Mouse (Mus musculus) limb, embryonic 12.5 days (tissue): Measurements from ENCODE around the gene Vim. TPM values are rescaled to one million over a fixed set of nuclear protein-coding genes. Genes with fewer than 3 reads are reported as not detected.

Experiments
- ATAC-seq: fragments of 200-750 bp; cut with Nextera tagmentation; 2 replicates; pipeline ENCODE4 v1.8.0; 2017; ENCODE audit warnings: low read depth, moderate TSS enrichment; ENCODE audit not compliant: insufficient number of reproducible peaks, insufficient read depth, low FRiP score, low TSS enrichment
- H3K27ac ChIP-seq: fragments of 300-500 bp; sonication (generic); 2 replicates; pipeline ENCODE4 v1.5.1; 2016; ENCODE audit warnings: mild to moderate bottlenecking, moderate library complexity
- H3K27me3 ChIP-seq: fragments of 300-500 bp; sonication (generic); 2 replicates; pipeline ENCODE4 v1.6.1; 2016; ENCODE audit warnings: mild to moderate bottlenecking, moderate library complexity
- H3K36me3 ChIP-seq: fragments of 300-500 bp; sonication (generic); 2 replicates; pipeline ENCODE4 v1.6.1; 2016; ENCODE audit warnings: mild to moderate bottlenecking, moderate library complexity
- H3K4me1 ChIP-seq: fragments of 300-500 bp; sonication (generic); replicated peaks from 2 replicates; pipeline ENCODE4 v1.6.1; 2016
- H3K4me2 ChIP-seq: fragments of 300-500 bp; sonication (generic); 2 replicates; pipeline ENCODE4 v1.6.1; 2016; ENCODE audit warnings: mild to moderate bottlenecking, moderate library complexity
- H3K4me3 ChIP-seq: fragments of 300-500 bp; sonication (generic); replicated peaks from 2 replicates; pipeline ENCODE4 v1.5.1; 2016; ENCODE audit warnings: mild to moderate bottlenecking
- H3K9ac ChIP-seq: fragments of 300-500 bp; sonication (generic); replicated peaks from 2 replicates; pipeline ENCODE4 v1.6.1; 2016; ENCODE audit warnings: mild to moderate bottlenecking, moderate library complexity
- H3K9me3 ChIP-seq: fragments of 300-500 bp; sonication (generic); 2 replicates; pipeline ENCODE4 v1.6.1; 2016; ENCODE audit warnings: mild to moderate bottlenecking, moderate library complexity
- WGBS: fragments of 180-500 bp; shearing (Covaris S2); methylation state at CpG from one replicate; pipeline ENCODE4 v1.1.7; 2016; 5-methylcytosine and 5-hydroxymethylcytosine counted together
- polyA plus RNA-seq: library from polyadenylated mRNA; unstranded; fragments of >200 nt; fragmentation: Nextera tagmentation; extraction: Ambion mirVana; gene quantifications from 2 replicates; pipeline ENCODE4 v1.2.1, GENCODE M21; 2016

The Vim gene
- polyA plus RNA-seq: 485 and 505 TPM in 2 replicates

- ATAC-seq: peak; percentile 90
- H3K27ac ChIP-seq: peak within 1 kb of the TSS; percentile 94
- H3K9ac ChIP-seq: peak within 1 kb of the TSS; percentile 83
- H3K27me3 ChIP-seq: no peaks in the 10 kb centered on the region
- H3K4me2 ChIP-seq: peak within 1 kb of the TSS; percentile 82
- H3K9me3 ChIP-seq: no peaks in the 10 kb centered on the region
- H3K4me3 ChIP-seq: peak within 1 kb of the TSS; percentile 77
- peaks cover 18% of the 10 kb centered on the region for H3K4me1 ChIP-seq
- WGBS: 0% methylated on average over 26 of the region's 26 CpGs
- peaks cover 19% of the 10 kb centered on the region for H3K36me3 ChIP-seq
These were observed at the start of gene Vim for GRCm38 (mm10) chr2:13573408-13574065. Vim (plus strand) TSS chr2:13573927.

- no peak overlapping the region for H3K27ac ChIP-seq
- no peaks in the 10 kb centered on the region for H3K36me3 ChIP-seq
- no peak for ATAC-seq
- H3K9me3 ChIP-seq: no peaks in the 10 kb centered on the region
- no peaks in the 10 kb centered on the region for H3K4me1 ChIP-seq
- no peak overlapping the region for H3K4me3 ChIP-seq
- no peak overlapping the region for H3K4me2 ChIP-seq
- WGBS: 91% methylated on average over 2 of the region's 2 CpGs
- H3K27me3 ChIP-seq: no peaks in the 10 kb centered on the region
- H3K9ac ChIP-seq: no peak overlapping the region
These were observed 47.5 kb upstream of the Vim start for GRCm38 (mm10) chr2:13526205-13526604.

GRCm38 (mm10) chr2:13527125-13527524 is 46.6 kb upstream of the Vim start:
- H3K9ac ChIP-seq: no peak overlapping the region
- ATAC-seq: no peak
- H3K4me3 ChIP-seq: no peak overlapping the region
- no peaks in the 10 kb centered on the region for H3K27me3 ChIP-seq
- no peaks in the 10 kb centered on the region for H3K36me3 ChIP-seq
- H3K4me1 ChIP-seq: no peaks in the 10 kb centered on the region
- no peaks in the 10 kb centered on the region for H3K9me3 ChIP-seq
- 70% methylated on average over 2 of the region's 2 CpGs for WGBS
- H3K27ac ChIP-seq: no peak overlapping the region
- H3K4me2 ChIP-seq: no peak overlapping the region

GRCm38 (mm10) chr2:13527531-13527930 is 46.2 kb upstream of the Vim start:
- no peak for ATAC-seq
- 88% methylated on average over 4 of the region's 4 CpGs for WGBS
- Histone ChIP-seq H3K27me3 (no peaks in the 10 kb centered on the region), H3K27ac (no peak overlapping the region), H3K4me2 (no peak overlapping the region), H3K9me3 (no peaks in the 10 kb centered on the region), H3K9ac (no peak overlapping the region), H3K4me1 (no peaks in the 10 kb centered on the region), H3K4me3 (no peak overlapping the region), H3K36me3 (no peaks in the 10 kb centered on the region)

- Histone ChIP-seq H3K4me3 (no peak overlapping the region), H3K4me1 (no peaks in the 10 kb centered on the region), H3K4me2 (no peak overlapping the region), H3K9me3 (no peaks in the 10 kb centered on the region), H3K36me3 (no peaks in the 10 kb centered on the region), H3K27me3 (no peaks in the 10 kb centered on the region), H3K27ac (no peak overlapping the region), H3K9ac (no peak overlapping the region)
- no peak for ATAC-seq
- 91% methylated on average over 3 of the region's 3 CpGs for WGBS
These were observed 44.3 kb upstream of the Vim start for GRCm38 (mm10) chr2:13529253-13529933.

- no peak overlapping the region for H3K4me3 ChIP-seq
- no peaks in the 10 kb centered on the region for H3K36me3 ChIP-seq
- H3K4me2 ChIP-seq: no peak overlapping the region
- no peaks in the 10 kb centered on the region for H3K4me1 ChIP-seq
- H3K27ac ChIP-seq: no peak overlapping the region
- no peak overlapping the region for H3K9ac ChIP-seq
- no peaks in the 10 kb centered on the region for H3K9me3 ChIP-seq
- H3K27me3 ChIP-seq: no peaks in the 10 kb centered on the region
- no peak for ATAC-seq
- 80% methylated on average over 6 of the region's 6 CpGs for WGBS
These were observed 43.1 kb upstream of the Vim start for GRCm38 (mm10) chr2:13530639-13531038.

GRCm38 (mm10) chr2:13536747-13537146 is 37.0 kb upstream of the Vim start:
- no peak overlapping the region for H3K4me3 ChIP-seq
- no peaks in the 10 kb centered on the region for H3K27me3 ChIP-seq
- no peaks in the 10 kb centered on the region for H3K9me3 ChIP-seq
- ATAC-seq: no peak
- no peaks in the 10 kb centered on the region for H3K4me1 ChIP-seq
- no peak overlapping the region for H3K4me2 ChIP-seq
- no peak overlapping the region for H3K27ac ChIP-seq
- H3K36me3 ChIP-seq: no peaks in the 10 kb centered on the region
- no peak overlapping the region for H3K9ac ChIP-seq

GRCm38 (mm10) chr2:13537733-13538132 is 36.0 kb upstream of the Vim start:
- WGBS: 25% methylated on average over 2 of the region's 2 CpGs
- no peak for ATAC-seq
- no peaks in the 10 kb centered on the region for H3K27me3 ChIP-seq

GRCm38 (mm10) chr2:13538258-13538657 is 35.5 kb upstream of the Vim start:
- no peak for ATAC-seq
- Histone ChIP-seq H3K27ac (no peak overlapping the region), H3K4me1 (no peaks in the 10 kb centered on the region), H3K4me3 (no peak overlapping the region), H3K4me2 (no peak overlapping the region), H3K27me3 (no peaks in the 10 kb centered on the region), H3K9ac (no peak overlapping the region), H3K36me3 (no peaks in the 10 kb centered on the region), H3K9me3 (no peaks in the 10 kb centered on the region)
- WGBS: 79% methylated on average over 2 of the region's 2 CpGs

More at GRCm38 (mm10) chr2:13537733-13538132, 36.0 kb upstream of the Vim start:
- Histone ChIP-seq H3K4me2 (no peak overlapping the region), H3K4me1 (no peaks in the 10 kb centered on the region), H3K9me3 (no peaks in the 10 kb centered on the region), H3K9ac (no peak overlapping the region), H3K4me3 (no peak overlapping the region), H3K27ac (no peak overlapping the region), H3K36me3 (no peaks in the 10 kb centered on the region)

GRCm38 (mm10) chr2:13538704-13539377 is 34.9 kb upstream of the Vim start:
- H3K4me1 ChIP-seq: 0 out of 2 replicates have a peak, but pooled peaks cover 3% of the 10 kb centered on the region
- no peaks in the 10 kb centered on the region for H3K36me3 ChIP-seq
- H3K9ac ChIP-seq: no peak overlapping the region
- no peak overlapping the region for H3K4me2 ChIP-seq
- ATAC-seq: no peak
- H3K9me3 ChIP-seq: no peaks in the 10 kb centered on the region
- WGBS: 74% methylated on average over 6 of the region's 6 CpGs
- H3K27ac ChIP-seq: no peak overlapping the region
- H3K4me3 ChIP-seq: no peak overlapping the region
- H3K27me3 ChIP-seq: no peaks in the 10 kb centered on the region

- no peak overlapping the region for H3K9ac ChIP-seq
- H3K4me2 ChIP-seq: no peak overlapping the region
- no peaks in the 10 kb centered on the region for H3K9me3 ChIP-seq
- H3K36me3 ChIP-seq: no peaks in the 10 kb centered on the region
- ATAC-seq: no peak
- H3K4me3 ChIP-seq: no peak overlapping the region
- no peaks in the 10 kb centered on the region for H3K27me3 ChIP-seq
- H3K27ac ChIP-seq: no peak overlapping the region
- WGBS: 92% methylated on average over 1 of the region's 1 CpGs
- 0 out of 2 replicates have a peak, but pooled peaks cover 3% of the 10 kb centered on the region for H3K4me1 ChIP-seq
These were observed 33.9 kb upstream of the Vim start for GRCm38 (mm10) chr2:13539860-13540259.
